Mouse (Mus musculus) ES-Bruce4 (cell line): ENCODE results near the gene Ifitm2.

Experiments
- EP300 ChIP-seq: IDR thresholded peaks from 2 replicates; pipeline ENCODE4 v1.6.1; 2011; ENCODE audit warnings: low read depth, low read length; ENCODE audit not compliant: insufficient read depth
- POLR2A ChIP-seq: IDR thresholded peaks from one replicate; pipeline ENCODE4 v1.8.1; 2011; ENCODE audit warnings: low read length; ENCODE audit not compliant: insufficient read depth

GRCm38 (mm10) chr7:140954733-140955071, 1.1 kb downstream of the Ifitm2 start:
- TF ChIP-seq POLR2A, result no peak
- TF ChIP-seq EP300, result no peak
